Mouse (Mus musculus): Measurements from ENCODE around the gene Cd79b.

- TF ChIP-seq CTCF (IDR thresholded peaks at IDR 0.05; ENCODE audit: control insufficient read depth, insufficient read depth, low read length) (no peak), POLR2A (IDR thresholded peaks at IDR 0.05; ENCODE audit: borderline replicate concordance, control insufficient read depth, low read depth, low read length) (no peak)
Measured at GRCm38 (mm10) chr11:106326475-106326874, 11.9 kb upstream of the Cd79b start.
